Mouse (Mus musculus) kidney, postnatal 0 days (tissue): Measurements from ENCODE around the gene Esrrg. TPM values are rescaled to one million over a fixed set of nuclear protein-coding genes. Genes with fewer than 3 reads are reported as not detected.

ENCODE experiments used
- ATAC-seq: fragments of 200-750 bp; cut with Nextera tagmentation; replicated peaks from 2 replicates; pipeline ENCODE4 v1.8.0; 2017; ENCODE audit warnings: low read depth, moderate number of reproducible peaks, moderate TSS enrichment, moderate library complexity; ENCODE audit not compliant: low FRiP score
- DNase-seq: peaks from one replicate; pipeline ENCODE4 v3.0.0-alpha.2; 2016; ENCODE audit warnings: low spot score
- H3K27ac ChIP-seq: fragments of 300-500 bp; sonication (generic); 2 replicates; pipeline ENCODE4 v1.5.1; 2014; ENCODE audit warnings: mild to moderate bottlenecking
- H3K27me3 ChIP-seq: fragments of 300-500 bp; sonication (generic); 2 replicates; pipeline ENCODE4 v1.6.1; 2014; ENCODE audit warnings: low read length, mixed read lengths; ENCODE audit not compliant: insufficient read depth
- H3K36me3 ChIP-seq: fragments of 300-500 bp; sonication (generic); 2 replicates; pipeline ENCODE4 v1.6.1; 2014; ENCODE audit warnings: low read length, mixed read lengths; ENCODE audit not compliant: insufficient read depth
- H3K4me1 ChIP-seq: fragments of 300-500 bp; sonication (generic); replicated peaks from 2 replicates; pipeline ENCODE4 v1.6.1; 2014; ENCODE audit warnings: antibody characterized with exemption, low read length, mixed read lengths; ENCODE audit not compliant: insufficient read depth
- H3K4me2 ChIP-seq: fragments of 300-500 bp; sonication (generic); 2 replicates; pipeline ENCODE4 v1.6.1; 2014; ENCODE audit warnings: mild to moderate bottlenecking, low read length, moderate library complexity, mixed read lengths
- H3K4me3 ChIP-seq: fragments of 300-500 bp; sonication (generic); replicated peaks from 2 replicates; pipeline ENCODE4 v1.5.1; 2014; ENCODE audit warnings: low read depth, low read length
- H3K9ac ChIP-seq: fragments of 300-500 bp; sonication (generic); 2 replicates; pipeline ENCODE4 v1.6.1; 2014; ENCODE audit warnings: low read depth, low read length
- H3K9me3 ChIP-seq: fragments of 300-500 bp; sonication (generic); replicated peaks from 2 replicates; pipeline ENCODE4 v1.6.1; 2016; ENCODE audit warnings: low read length, inconsistent platforms, mixed read lengths
- CTCF ChIP-seq: IDR thresholded peaks from 2 replicates; pipeline ENCODE4 v1.5.1; 2016; ENCODE audit warnings: antibody characterized with exemption, low read depth, mild to moderate bottlenecking, moderate library complexity
- WGBS: fragments of 180-500 bp; shearing (Covaris S2); extraction: QIAGEN DNeasy Blood & Tissue Kit; methylation state at CpG from one replicate; pipeline ENCODE4 v1.1.7; 2014; 5-methylcytosine and 5-hydroxymethylcytosine counted together
- polyA plus RNA-seq: library from polyadenylated mRNA; unstranded; fragments of >200 nt; fragmentation: Nextera tagmentation; extraction: Ambion mirVana; gene quantifications from 2 replicates; pipeline ENCODE4 v1.2.1, GENCODE M21; 2015

Gene Esrrg
- polyA plus RNA-seq, 1 experiment from 2014 or later = 26.0 TPM

DNA sequence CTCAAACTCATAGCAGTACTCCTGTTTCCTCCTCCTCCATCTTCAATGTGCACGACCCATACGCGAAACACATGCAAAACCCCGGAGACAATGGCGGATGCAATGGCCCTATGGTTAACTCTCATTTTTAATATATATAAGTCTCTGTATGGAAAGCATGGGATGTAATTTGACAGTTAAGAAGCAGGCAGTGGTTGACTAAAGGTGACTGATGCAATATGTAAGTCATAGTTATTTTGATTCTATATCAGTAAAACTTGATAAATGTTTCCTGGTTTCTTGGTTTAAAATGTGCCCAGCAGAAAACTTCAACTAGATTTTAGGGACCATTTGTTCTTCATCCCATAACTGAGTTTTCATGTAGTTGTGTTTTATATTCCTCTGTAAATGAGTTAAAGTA, 547.9 kb downstream of the Esrrg start:
- ATAC-seq (no peak), DNase-seq (no peak)
- Histone ChIP-seq H3K9ac (no peak overlapping the region), H3K9me3 (no peaks in the 10 kb centered on the region), H3K4me3 (no peak overlapping the region), H3K4me1 (no peaks in the 10 kb centered on the region), H3K4me2 (no peak overlapping the region), H3K27ac (no peak overlapping the region), H3K27me3 (no peaks in the 10 kb centered on the region), H3K36me3 (no peaks in the 10 kb centered on the region)
- 97% methylated on average over 5 of the region's 5 CpGs for WGBS
- TF ChIP-seq CTCF = no peak

GRCm38 (mm10) chr1:188157237-188157955, 548.8 kb downstream of the Esrrg start:
- no peaks in the 10 kb centered on the region for H3K36me3 ChIP-seq
- WGBS = 69% methylated on average over 7 of the region's 7 CpGs
- H3K9ac ChIP-seq = no peak overlapping the region
- no peaks in the 10 kb centered on the region for H3K9me3 ChIP-seq
- ATAC-seq (0 out of 2 replicates have a peak, but pooled peaks have one; percentile 36), DNase-seq (no peak)
- TF ChIP-seq CTCF = no peak
- no peaks in the 10 kb centered on the region for H3K27me3 ChIP-seq
- no peak overlapping the region for H3K4me2 ChIP-seq
- H3K4me1 ChIP-seq = no peaks in the 10 kb centered on the region
- H3K27ac ChIP-seq = no peak overlapping the region
- no peak overlapping the region for H3K4me3 ChIP-seq

DNA sequence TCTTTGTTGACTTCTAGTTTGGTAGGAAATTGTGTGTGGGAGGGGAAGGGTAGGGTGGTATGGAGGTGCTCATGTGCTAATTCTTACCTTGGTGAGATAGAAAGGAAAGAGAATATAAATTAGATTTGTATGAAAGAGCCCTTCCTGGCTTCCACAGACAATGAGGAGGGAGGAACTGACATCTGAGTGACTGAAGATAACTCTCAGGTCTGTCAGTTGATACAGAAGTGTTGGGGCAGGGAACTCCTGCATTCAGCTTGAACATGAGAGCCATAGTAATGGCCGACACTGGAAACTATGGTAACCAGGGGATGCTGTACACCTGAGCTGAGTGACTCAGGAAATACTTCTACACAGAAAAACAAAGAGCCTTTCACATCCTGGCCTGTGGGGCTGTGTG, 550.1 kb downstream of the Esrrg start:
- WGBS = 81% methylated on average over 1 of the region's 1 CpGs
- H3K27me3 ChIP-seq = no peaks in the 10 kb centered on the region
- H3K4me2 ChIP-seq = no peak overlapping the region
- no peak for DNase-seq
- no peak overlapping the region for H3K4me3 ChIP-seq
- H3K9ac ChIP-seq = no peak overlapping the region
- H3K9me3 ChIP-seq = no peaks in the 10 kb centered on the region
- no peak overlapping the region for H3K27ac ChIP-seq
- TF ChIP-seq CTCF = no peak
- no peaks in the 10 kb centered on the region for H3K4me1 ChIP-seq
- no peaks in the 10 kb centered on the region for H3K36me3 ChIP-seq
- ATAC-seq = no peak

DNA sequence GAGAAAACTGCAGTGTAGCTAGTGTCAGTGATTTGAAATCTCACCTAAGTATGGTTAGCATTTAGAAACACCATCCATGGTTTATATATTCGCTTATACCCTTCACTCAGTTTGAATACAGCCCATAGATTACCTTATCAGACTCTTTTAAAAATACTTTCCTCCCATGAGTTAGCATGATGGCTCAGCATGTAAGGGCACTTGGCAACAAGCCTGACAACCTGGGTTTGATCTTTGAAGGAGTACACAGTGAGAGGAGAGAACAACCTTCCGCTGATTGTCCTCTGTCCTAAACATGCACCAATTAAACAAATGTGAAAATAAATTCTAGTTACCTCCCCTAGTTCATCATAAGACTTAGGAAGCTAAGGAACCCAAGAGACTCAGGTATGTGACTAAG, 550.5 kb downstream of the Esrrg start:
- Histone ChIP-seq H3K36me3 (no peaks in the 10 kb centered on the region), H3K4me3 (no peak overlapping the region), H3K27ac (no peak overlapping the region), H3K9me3 (no peaks in the 10 kb centered on the region), H3K9ac (no peak overlapping the region), H3K27me3 (no peaks in the 10 kb centered on the region), H3K4me2 (no peak overlapping the region), H3K4me1 (no peaks in the 10 kb centered on the region)
- DNase-seq = no peak
- no peak for ATAC-seq
- 91% methylated on average over 2 of the region's 2 CpGs for WGBS
- no peak for TF ChIP-seq CTCF

DNA sequence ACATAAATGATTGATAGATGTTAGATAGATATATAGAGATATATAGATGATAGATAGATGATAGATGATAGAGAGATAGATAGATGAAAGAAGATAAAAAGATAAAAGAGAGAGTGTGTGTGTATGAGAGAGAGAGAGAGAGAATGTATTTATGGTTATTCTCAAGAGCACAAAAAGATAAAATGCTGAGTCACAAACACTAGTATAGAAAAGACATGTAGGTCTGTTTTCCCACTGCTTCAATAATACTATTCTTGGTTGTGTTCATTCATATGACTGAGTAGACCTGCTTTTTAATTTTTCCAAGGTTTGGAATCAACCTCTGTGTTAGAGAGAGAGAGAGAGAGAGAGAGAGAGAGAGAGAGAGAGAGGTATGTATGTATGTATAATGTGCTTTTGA, 554.5 kb downstream of the Esrrg start:
- Histone ChIP-seq H3K27me3 (no peaks in the 10 kb centered on the region), H3K9ac (no peak overlapping the region), H3K36me3 (no peaks in the 10 kb centered on the region), H3K9me3 (no peaks in the 10 kb centered on the region), H3K4me3 (no peak overlapping the region), H3K27ac (no peak overlapping the region), H3K4me2 (no peak overlapping the region), H3K4me1 (no peaks in the 10 kb centered on the region)
- no peak for TF ChIP-seq CTCF
- no peak for ATAC-seq
- no peak for DNase-seq

GRCm38 (mm10) chr1:188164251-188164650, 555.7 kb downstream of the Esrrg start:
- no peaks in the 10 kb centered on the region for H3K9me3 ChIP-seq
- no peak overlapping the region for H3K27ac ChIP-seq
- no peak overlapping the region for H3K4me3 ChIP-seq
- 67% methylated on average over 6 of the region's 6 CpGs for WGBS
- no peaks in the 10 kb centered on the region for H3K36me3 ChIP-seq
- no peak for ATAC-seq
- no peak overlapping the region for H3K9ac ChIP-seq
- H3K4me2 ChIP-seq = no peak overlapping the region
- DNase-seq = no peak
- no peaks in the 10 kb centered on the region for H3K27me3 ChIP-seq
- no peaks in the 10 kb centered on the region for H3K4me1 ChIP-seq
- TF ChIP-seq CTCF = no peak

DNA sequence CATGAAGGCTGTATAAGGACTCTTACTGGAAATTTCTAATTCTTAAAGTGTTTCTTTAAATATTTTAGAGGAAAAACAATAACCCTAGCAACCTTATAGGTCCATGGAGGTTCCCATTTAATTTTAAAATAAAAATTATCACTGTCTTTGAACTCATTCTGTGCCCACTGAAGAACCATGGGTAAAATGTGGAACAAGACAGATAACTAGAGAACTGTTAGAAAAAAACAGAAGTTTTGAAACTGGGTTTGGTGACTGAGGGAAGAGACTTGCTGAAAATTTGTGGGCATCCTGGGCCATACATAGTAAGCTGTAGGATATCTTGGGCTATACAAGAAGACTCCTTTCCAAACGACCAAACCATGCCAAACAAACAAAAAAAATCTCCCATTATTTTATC, 565.3 kb downstream of the Esrrg start:
- no peak overlapping the region for H3K9ac ChIP-seq
- H3K27me3 ChIP-seq = no peaks in the 10 kb centered on the region
- no peaks in the 10 kb centered on the region for H3K4me1 ChIP-seq
- TF ChIP-seq CTCF = no peak
- no peak overlapping the region for H3K4me2 ChIP-seq
- WGBS = 49% methylated on average over 1 of the region's 1 CpGs
- ATAC-seq = no peak
- H3K27ac ChIP-seq = no peak overlapping the region
- no peak overlapping the region for H3K4me3 ChIP-seq
- no peaks in the 10 kb centered on the region for H3K36me3 ChIP-seq
- DNase-seq = no peak
- no peaks in the 10 kb centered on the region for H3K9me3 ChIP-seq
